Mouse (Mus musculus): ENCODE data around the gene Pdk4. TPM values are rescaled to one million over a fixed set of nuclear protein-coding genes. Genes with fewer than 3 reads are reported as not detected.

The Pdk4 gene
- polyA plus RNA-seq (2017; shearing (Covaris generic)), result not detected

GRCm38 (mm10) chr6:5495961-5496853, at the start of gene Pdk4:
Gene Pdk4 (minus strand): TSS chr6:5496309.

Other genes starting within 250 kb of the Pdk4 start
- gene Pon3, start 240.0 kb downstream of the Pdk4 start, polyA plus RNA-seq (2017; shearing (Covaris generic)), result 10.7 TPM
- gene Pon2, start 197.9 kb downstream of the Pdk4 start, polyA plus RNA-seq (2017; shearing (Covaris generic)), result 75.8 TPM
- 0.11 TPM for gene Asb4, start 112.9 kb downstream of the Pdk4 start, polyA plus RNA-seq (2017; shearing (Covaris generic))
- gene Dync1i1, start 229.3 kb upstream of the Pdk4 start, polyA plus RNA-seq (2017; shearing (Covaris generic)), result not detected

Measured in CD4-positive, CD25-positive, alpha-beta regulatory T cell, adult 9 weeks (primary cell).